Mouse (Mus musculus): ENCODE measurements around the gene Ssx2ip. TPM values are rescaled to one million over a fixed set of nuclear protein-coding genes. Genes with fewer than 3 reads are reported as not detected.

Gene Ssx2ip
- polyA plus RNA-seq, 1 experiment from 2014 or later: 25.6 TPM

DNA sequence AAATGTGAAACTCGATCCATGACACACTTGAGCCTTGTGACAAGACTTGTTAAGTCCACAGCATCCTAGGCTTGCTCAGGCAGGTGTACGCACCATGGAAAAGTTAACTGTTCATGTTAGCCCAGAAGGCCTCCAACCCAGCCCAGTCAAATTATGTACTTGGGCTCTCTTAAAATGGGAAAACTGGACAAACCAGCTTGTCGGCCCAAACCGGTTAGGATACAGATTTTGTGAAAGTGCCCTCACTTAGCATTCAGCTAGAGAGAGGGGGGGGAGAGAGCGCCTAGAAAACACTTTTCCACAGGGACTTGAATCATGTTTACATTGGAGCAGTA, 1.5 kb downstream of the Ssx2ip start:
- no peaks in the 10 kb centered on the region for H3K9me3 ChIP-seq
- WGBS: 50% methylated on average over 5 of the region's 5 CpGs
- H3K4me1 ChIP-seq: peaks cover 21% of the 10 kb centered on the region
- no peak overlapping the region; the same call in 1 of the 2 replicates for H3K9ac ChIP-seq
- H3K36me3 ChIP-seq: no peaks in the 10 kb centered on the region
- peak overlapping the region; percentile 95 for H3K4me2 ChIP-seq
- no peak overlapping the region for H3K27ac ChIP-seq
- H3K27me3 ChIP-seq: no peaks in the 10 kb centered on the region
- peak overlapping the region; percentile 98 for H3K4me3 ChIP-seq
- ATAC-seq (ENCODE audit: insufficient number of reproducible peaks, low FRiP score, low TSS enrichment, low read depth): no peak

DNA sequence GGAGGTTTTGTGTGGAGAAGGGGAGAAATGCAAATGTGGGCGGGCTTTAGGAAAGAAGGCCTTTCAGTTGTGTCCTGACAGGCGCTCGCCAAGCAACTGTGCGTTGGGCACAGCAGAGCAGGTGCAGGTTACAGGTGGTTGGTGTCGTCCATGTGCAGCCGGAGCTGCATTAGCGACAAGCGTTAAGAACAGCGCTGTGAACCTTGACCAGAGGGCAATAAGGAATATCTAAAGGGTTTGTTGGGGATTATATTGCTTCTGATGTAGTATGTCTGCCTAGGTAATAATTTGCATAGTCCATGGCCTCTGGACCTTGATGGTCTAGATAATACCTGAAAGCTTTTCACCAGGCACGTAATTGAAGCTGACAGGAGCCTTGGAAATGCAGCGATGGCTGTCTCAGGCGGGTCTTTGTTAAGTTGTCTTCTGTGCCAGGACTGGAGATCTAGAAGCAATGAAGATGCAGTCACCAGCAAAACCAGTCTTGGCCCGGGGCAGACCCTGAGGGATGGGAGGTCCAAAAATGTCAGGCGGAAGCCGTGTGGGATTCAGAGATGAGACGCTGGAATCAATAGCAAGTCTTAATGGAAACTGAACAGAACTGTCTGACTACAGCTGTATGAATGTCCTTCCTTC, 2.8 kb downstream of the Ssx2ip start:
- Histone ChIP-seq H3K27me3 (no peaks in the 10 kb centered on the region), H3K27ac (no peak overlapping the region), H3K36me3 (no peaks in the 10 kb centered on the region), H3K4me2 (no peak overlapping the region), H3K4me3 (no peak overlapping the region), H3K9me3 (no peaks in the 10 kb centered on the region), H3K4me1 (peaks cover 25% of the 10 kb centered on the region), H3K9ac (no peak overlapping the region)
- ATAC-seq (ENCODE audit: insufficient number of reproducible peaks, low FRiP score, low TSS enrichment, low read depth): no peak
- WGBS: 85% methylated on average over 16 of the region's 16 CpGs

DNA sequence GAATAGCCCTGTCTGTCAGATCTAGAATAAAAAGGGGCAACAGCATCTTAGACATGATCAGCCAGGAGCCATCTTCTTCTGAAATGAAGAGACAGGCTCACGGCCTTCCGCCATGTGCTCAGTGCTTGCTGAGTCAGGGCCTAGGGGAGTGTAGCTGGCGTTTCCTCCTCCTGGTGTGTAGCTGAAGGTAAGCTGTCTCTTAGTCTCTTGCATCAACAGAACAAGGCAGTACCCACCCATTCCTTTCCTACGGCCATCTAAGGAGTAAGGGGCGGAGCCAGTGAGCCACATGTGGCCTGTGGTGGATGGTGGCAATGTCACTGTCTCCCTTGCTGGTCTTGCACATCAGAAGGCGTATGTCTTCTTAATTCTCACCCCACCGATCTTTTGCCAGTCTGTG, 5.7 kb downstream of the Ssx2ip start:
- Histone ChIP-seq H3K27me3 (no peaks in the 10 kb centered on the region), H3K4me2 (no peak overlapping the region), H3K36me3 (no peaks in the 10 kb centered on the region), H3K4me3 (no peak overlapping the region), H3K9ac (no peak overlapping the region), H3K9me3 (no peaks in the 10 kb centered on the region), H3K27ac (no peak overlapping the region), H3K4me1 (peaks cover 22% of the 10 kb centered on the region)
- no peak for ATAC-seq (ENCODE audit: insufficient number of reproducible peaks, low FRiP score, low TSS enrichment, low read depth)
- WGBS: 73% methylated on average over 7 of the region's 7 CpGs

DNA sequence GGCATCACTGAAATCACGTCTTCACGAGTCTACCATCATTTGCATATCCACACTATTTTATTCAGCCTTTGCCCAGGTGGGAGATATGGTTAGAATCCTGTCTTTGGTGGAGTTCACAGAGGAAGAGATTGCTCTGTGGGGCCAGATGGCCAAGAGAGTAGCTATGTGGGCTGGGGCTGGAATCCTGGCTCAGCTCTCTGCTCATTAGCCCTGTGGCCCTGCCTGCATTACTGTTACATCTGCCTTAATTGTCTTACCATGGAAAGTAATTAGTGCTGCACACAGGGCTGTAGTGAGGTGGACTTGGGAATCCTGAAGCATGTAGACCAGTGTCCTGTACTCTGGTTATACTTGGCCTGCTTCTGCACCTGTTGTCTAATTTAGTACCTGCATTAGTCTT, 7.6 kb downstream of the Ssx2ip start:
- Histone ChIP-seq H3K36me3 (no peaks in the 10 kb centered on the region), H3K4me3 (no peak overlapping the region), H3K4me1 (peaks cover 11% of the 10 kb centered on the region), H3K4me2 (no peak overlapping the region), H3K27me3 (no peaks in the 10 kb centered on the region), H3K9me3 (no peaks in the 10 kb centered on the region), H3K9ac (no peak overlapping the region), H3K27ac (no peak overlapping the region)
- ATAC-seq (ENCODE audit: insufficient number of reproducible peaks, low FRiP score, low TSS enrichment, low read depth): no peak
- WGBS: 70% methylated on average over 2 of the region's 2 CpGs

DNA sequence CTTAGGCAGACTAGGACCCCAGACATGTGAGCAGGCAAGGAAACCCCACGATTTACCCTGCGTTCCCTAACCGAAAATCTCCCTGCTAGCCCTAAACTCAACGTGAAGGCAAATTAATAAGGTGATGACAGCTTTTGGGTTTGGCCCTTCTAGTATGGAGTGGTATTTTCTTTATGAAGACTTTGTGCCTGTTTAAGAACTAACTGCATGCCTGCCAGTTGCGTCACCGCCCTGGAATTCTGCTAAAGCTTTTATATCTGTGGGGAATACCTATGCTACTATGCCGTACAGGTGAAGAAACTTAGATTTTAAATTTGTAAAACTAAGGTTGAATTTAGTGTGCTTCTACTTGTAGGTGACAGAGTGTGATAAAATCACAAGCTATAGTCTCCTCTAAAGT, 8.0 kb downstream of the Ssx2ip start:
- 69% methylated on average over 7 of the region's 7 CpGs for WGBS
- Histone ChIP-seq H3K36me3 (peaks cover 2% of the 10 kb centered on the region; the same call in 1 of the 2 replicates), H3K4me3 (no peak overlapping the region), H3K4me1 (peaks cover 8% of the 10 kb centered on the region), H3K9ac (no peak overlapping the region), H3K9me3 (no peaks in the 10 kb centered on the region), H3K27ac (no peak overlapping the region), H3K27me3 (no peaks in the 10 kb centered on the region), H3K4me2 (no peak overlapping the region)
- no peak for ATAC-seq (ENCODE audit: insufficient number of reproducible peaks, low FRiP score, low TSS enrichment, low read depth)

DNA sequence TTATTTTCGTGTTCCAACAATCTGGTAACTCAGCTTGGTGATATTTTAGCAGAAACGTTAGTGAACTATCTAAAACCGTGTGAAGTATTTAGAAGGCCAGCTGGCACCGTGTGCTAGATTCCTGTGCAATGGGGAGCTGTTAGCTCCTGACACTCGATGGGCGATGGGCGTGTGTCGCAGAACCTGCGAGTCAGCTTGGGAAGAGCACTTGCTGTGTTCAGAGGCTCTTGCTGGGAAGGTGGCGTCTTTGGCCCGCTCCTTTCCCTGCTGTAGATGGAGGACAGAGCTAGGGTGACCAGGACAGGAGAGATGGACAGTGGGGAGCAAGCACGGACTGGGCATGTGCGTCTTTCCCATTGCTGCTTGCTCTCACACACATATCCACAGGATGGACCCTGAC, 8.6 kb downstream of the Ssx2ip start:
- 78% methylated on average over 13 of the region's 13 CpGs for WGBS
- ATAC-seq (ENCODE audit: insufficient number of reproducible peaks, low FRiP score, low TSS enrichment, low read depth): no peak

DNA sequence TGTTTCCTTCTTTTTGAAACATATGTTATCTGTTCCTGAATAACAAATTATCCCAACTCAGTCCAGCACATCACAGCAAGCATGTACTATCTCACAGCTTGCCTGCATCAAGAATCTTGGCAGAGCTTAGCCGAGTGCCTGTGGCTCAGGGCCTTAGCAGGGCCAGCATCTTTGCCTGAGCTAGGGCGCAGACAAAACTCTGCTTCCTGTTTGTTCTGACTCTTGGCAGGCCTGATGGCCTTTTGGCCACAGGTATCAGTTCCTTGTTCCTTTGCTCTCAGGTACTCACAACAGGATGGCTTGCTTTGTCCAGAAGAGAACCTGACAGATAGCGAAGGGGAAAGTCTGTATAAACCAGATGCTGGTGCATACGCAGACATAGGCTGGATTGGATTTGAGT, 9.6 kb downstream of the Ssx2ip start:
- WGBS: 76% methylated on average over 4 of the region's 4 CpGs
- ATAC-seq (ENCODE audit: insufficient number of reproducible peaks, low FRiP score, low TSS enrichment, low read depth): no peak

More for the DNA sequence above, 8.6 kb downstream of the Ssx2ip start:
- H3K27me3 ChIP-seq: no peaks in the 10 kb centered on the region
- H3K9ac ChIP-seq: no peak overlapping the region
- no peaks in the 10 kb centered on the region for H3K9me3 ChIP-seq
- H3K4me1 ChIP-seq: peaks cover 7% of the 10 kb centered on the region
- no peak overlapping the region for H3K27ac ChIP-seq
- H3K36me3 ChIP-seq: peaks cover 6% of the 10 kb centered on the region; the same call in 1 of the 2 replicates
- no peak overlapping the region for H3K4me2 ChIP-seq
- no peak overlapping the region for H3K4me3 ChIP-seq

DNA sequence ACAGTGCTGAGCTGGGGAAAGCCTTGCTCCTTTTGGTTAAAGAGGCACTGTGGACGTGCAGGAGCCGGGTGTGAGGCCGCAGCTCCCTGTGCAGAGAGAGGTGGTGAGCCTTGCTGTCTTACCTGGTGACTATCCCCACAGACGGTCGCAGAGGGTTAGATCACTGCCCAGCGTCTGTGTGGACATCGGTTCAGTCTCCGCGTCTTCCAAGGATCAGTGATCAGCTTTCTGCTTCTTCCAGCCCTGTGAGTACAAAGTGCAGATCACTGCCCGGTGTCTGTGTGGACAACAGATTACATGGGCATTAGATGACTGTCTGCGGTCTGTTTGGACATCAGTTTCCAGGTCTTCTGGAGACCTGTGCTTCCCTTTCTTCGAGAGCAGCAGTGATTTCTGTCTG, 10.1 kb downstream of the Ssx2ip start:
- 94% methylated on average over 12 of the region's 12 CpGs for WGBS
- Histone ChIP-seq H3K9me3 (no peaks in the 10 kb centered on the region), H3K4me2 (no peak overlapping the region), H3K36me3 (peaks cover 19% of the 10 kb centered on the region), H3K4me1 (peaks cover 7% of the 10 kb centered on the region), H3K27me3 (no peaks in the 10 kb centered on the region), H3K27ac (no peak overlapping the region), H3K9ac (no peak overlapping the region), H3K4me3 (no peak overlapping the region)
- ATAC-seq (ENCODE audit: insufficient number of reproducible peaks, low FRiP score, low TSS enrichment, low read depth): no peak

More for the DNA sequence above, 9.6 kb downstream of the Ssx2ip start:
- peaks cover 7% of the 10 kb centered on the region for H3K4me1 ChIP-seq
- no peak overlapping the region for H3K9ac ChIP-seq
- peaks cover 13% of the 10 kb centered on the region for H3K36me3 ChIP-seq
- no peak overlapping the region for H3K27ac ChIP-seq
- H3K4me3 ChIP-seq: no peak overlapping the region
- H3K27me3 ChIP-seq: no peaks in the 10 kb centered on the region
- H3K9me3 ChIP-seq: no peaks in the 10 kb centered on the region
- H3K4me2 ChIP-seq: no peak overlapping the region

DNA sequence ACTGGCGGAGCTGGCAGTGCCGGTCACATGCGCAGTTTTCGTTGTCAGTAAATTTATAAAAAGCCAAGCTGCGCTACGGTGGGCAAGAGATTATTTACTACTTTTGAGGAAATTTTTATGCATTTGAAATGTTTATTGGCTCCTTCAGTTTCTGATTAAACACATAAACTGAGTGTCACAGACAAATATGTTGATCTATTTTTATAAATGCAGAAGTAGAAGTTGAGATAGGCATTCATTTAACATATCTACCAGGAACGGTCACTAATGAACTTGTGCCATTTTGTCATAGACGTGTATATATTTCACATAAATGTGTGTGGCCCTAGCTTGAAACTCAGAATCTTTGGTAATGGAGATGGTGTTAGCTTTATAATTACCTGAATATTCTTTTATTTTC, 13.4 kb downstream of the Ssx2ip start:
- Histone ChIP-seq H3K9ac (no peak overlapping the region), H3K9me3 (no peaks in the 10 kb centered on the region), H3K4me2 (no peak overlapping the region), H3K27me3 (no peaks in the 10 kb centered on the region), H3K36me3 (peaks cover 35% of the 10 kb centered on the region), H3K4me3 (no peak overlapping the region), H3K27ac (no peak overlapping the region), H3K4me1 (no peaks in the 10 kb centered on the region)
- ATAC-seq (ENCODE audit: insufficient number of reproducible peaks, low FRiP score, low TSS enrichment, low read depth): no peak
- 94% methylated on average over 8 of the region's 8 CpGs for WGBS

DNA sequence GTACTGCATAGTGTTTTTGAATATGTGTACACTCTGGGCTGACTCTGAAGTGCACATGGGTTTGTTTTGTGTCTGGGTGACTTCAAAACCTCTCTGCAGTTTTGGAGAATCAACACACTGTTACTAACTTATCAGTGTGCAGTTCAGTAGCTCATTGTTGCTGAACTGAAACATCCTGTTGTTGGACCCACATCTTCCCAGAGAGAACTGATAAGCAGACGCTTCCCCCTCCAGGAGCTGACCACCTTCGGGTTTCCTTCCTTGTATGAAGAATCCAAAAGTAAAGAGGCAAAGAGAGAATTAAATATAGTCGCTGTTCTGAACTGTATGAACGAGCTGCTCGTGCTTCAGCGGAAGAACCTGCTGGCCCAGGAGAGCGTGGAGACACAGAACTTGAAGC, 14.5 kb downstream of the Ssx2ip start:
- Histone ChIP-seq H3K4me2 (no peak overlapping the region), H3K4me1 (no peaks in the 10 kb centered on the region), H3K9ac (no peak overlapping the region), H3K9me3 (no peaks in the 10 kb centered on the region), H3K36me3 (peaks cover 44% of the 10 kb centered on the region), H3K27me3 (no peaks in the 10 kb centered on the region), H3K4me3 (no peak overlapping the region), H3K27ac (no peak overlapping the region)
- WGBS: 94% methylated on average over 7 of the region's 7 CpGs
- ATAC-seq (ENCODE audit: insufficient number of reproducible peaks, low FRiP score, low TSS enrichment, low read depth): no peak

DNA sequence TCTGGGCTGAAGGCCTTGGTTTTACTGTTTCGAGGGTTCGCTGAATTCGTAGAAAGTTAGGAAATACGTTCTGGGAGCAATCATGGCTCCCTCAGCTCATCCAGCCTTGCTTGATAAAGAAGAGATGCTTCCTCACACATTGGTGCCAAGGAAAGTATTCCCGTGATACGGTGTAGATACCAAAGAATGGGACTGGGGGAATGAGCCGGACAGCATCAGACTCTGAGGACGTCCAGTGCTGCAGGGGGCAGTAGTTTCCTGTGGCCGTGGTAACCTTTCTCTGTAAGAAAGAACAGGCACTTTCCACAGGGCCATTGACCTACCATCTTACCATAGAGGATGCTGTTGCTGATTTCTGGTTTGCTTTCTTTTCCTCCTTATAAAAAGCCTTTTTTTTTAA, 15.1 kb downstream of the Ssx2ip start:
- Histone ChIP-seq H3K9me3 (no peaks in the 10 kb centered on the region), H3K27me3 (no peaks in the 10 kb centered on the region), H3K27ac (no peak overlapping the region), H3K36me3 (peaks cover 44% of the 10 kb centered on the region), H3K9ac (no peak overlapping the region), H3K4me1 (peaks cover 3% of the 10 kb centered on the region; the same call in 1 of the 2 replicates), H3K4me2 (no peak overlapping the region), H3K4me3 (no peak overlapping the region)
- no peak for ATAC-seq (ENCODE audit: insufficient number of reproducible peaks, low FRiP score, low TSS enrichment, low read depth)
- WGBS: 91% methylated on average over 9 of the region's 9 CpGs

DNA sequence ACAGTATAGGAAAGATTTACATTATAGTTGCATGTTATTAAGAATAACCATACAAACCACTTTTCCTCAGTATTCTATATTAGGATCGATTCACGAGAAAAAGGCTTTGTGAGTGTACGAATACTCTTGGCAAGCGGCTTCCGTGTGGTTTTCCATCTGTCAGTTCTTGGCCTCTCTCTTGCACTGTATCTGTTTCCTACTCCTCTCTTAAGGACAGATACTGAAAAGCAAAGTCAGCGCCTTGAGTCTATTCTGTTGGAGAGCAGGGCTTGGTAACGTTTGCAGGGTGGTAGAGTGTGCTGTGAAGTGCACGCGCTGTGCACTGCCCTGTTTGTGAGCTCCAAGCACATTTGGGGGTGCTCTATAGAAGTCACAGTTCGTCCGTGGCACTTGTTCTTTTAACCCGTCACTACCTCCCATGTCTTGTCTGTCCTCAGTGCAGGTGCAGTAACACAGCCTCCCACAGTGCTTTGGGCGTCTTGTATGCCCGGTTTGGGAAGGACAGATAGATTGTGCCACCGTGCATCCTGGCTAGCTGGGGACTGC, 15.6 kb downstream of the Ssx2ip start:
- no peak overlapping the region for H3K4me2 ChIP-seq
- WGBS: 91% methylated on average over 15 of the region's 15 CpGs
- H3K4me1 ChIP-seq: peaks cover 4% of the 10 kb centered on the region; the same call in 1 of the 2 replicates
- ATAC-seq (ENCODE audit: insufficient number of reproducible peaks, low FRiP score, low TSS enrichment, low read depth): no peak
- no peaks in the 10 kb centered on the region for H3K27me3 ChIP-seq
- no peak overlapping the region for H3K27ac ChIP-seq
- no peaks in the 10 kb centered on the region for H3K9me3 ChIP-seq
- H3K36me3 ChIP-seq: peaks cover 44% of the 10 kb centered on the region
- no peak overlapping the region for H3K9ac ChIP-seq
- H3K4me3 ChIP-seq: no peak overlapping the region

DNA sequence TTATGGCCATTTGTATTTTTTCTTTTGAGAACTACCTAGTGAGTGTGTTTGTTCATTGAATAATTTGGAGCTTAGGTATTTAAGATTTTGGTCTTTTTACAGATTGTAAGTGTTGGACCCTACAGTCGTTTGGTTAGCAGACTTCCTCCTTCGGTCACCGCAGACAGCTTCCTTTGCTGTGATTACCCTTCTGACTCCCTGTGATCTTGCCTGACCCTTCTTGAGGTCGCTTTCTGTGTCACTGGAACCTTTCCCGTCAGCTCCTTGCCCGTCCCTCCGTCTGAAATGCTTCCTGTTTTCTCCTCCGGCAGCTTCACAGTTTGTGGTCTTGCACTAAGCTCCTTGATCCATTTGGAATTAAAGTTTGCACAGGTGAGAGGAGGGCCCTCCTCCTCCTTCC, 17.3 kb downstream of the Ssx2ip start:
- Histone ChIP-seq H3K27me3 (no peaks in the 10 kb centered on the region), H3K4me1 (peaks cover 4% of the 10 kb centered on the region; the same call in 1 of the 2 replicates), H3K4me3 (no peak overlapping the region), H3K9me3 (no peaks in the 10 kb centered on the region), H3K9ac (no peak overlapping the region), H3K36me3 (peaks cover 47% of the 10 kb centered on the region), H3K27ac (no peak overlapping the region), H3K4me2 (no peak overlapping the region)
- WGBS: 36% methylated on average over 8 of the region's 8 CpGs
- ATAC-seq (ENCODE audit: insufficient number of reproducible peaks, low FRiP score, low TSS enrichment, low read depth): no peak

Measured in limb, embryonic 15.5 days (tissue).